Mouse (Mus musculus) small intestine, adult 2 months (tissue): ENCODE measurements at regions not wholly inside any gene's neighbourhood (a gene's known extent, or its start where the extent isn't known, plus 50 kb on each side); places are given as distances from the start of the nearest gene placed in this dataset.

ENCODE experiments used
- CTCF ChIP-seq: fragments of 200-500 bp; IDR thresholded peaks from 2 replicates; pipeline ENCODE4 v1.5.1; 2012; ENCODE audit warnings: low read depth, mild to moderate bottlenecking, control low read depth, inconsistent platforms, low read length, moderate library complexity, mixed read lengths; ENCODE audit not compliant: insufficient replicate concordance, insufficient read length; ENCODE audit errors: extremely low read depth
- POLR2A ChIP-seq: fragments of 200-500 bp; IDR thresholded peaks from 2 replicates; pipeline ENCODE4 v1.6.1; 2012; ENCODE audit warnings: low read depth, mild to moderate bottlenecking, control low read depth, inconsistent platforms, low read length, moderate library complexity

DNA sequence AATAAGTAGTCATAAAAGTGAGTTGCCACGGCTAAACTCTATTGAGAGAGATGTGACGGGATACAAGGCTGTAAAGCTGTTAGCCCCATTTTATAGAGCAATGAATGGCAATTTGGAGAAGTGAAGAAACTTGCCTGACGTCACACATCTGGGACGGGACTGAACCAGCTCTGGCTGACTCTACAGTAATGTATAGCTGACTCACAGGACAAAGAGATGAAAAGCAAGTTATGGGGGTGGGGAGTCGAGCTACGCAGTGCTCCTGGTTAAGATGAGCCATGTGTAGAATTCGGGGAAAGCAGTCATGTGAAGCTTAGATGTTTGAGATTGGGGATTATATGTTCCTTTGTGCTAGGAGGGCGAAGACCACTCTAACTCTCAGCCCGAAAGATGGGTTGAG, 72.2 kb upstream of the Boc start:
- TF ChIP-seq CTCF (no peak), POLR2A (no peak)
